Mouse (Mus musculus) heart, adult 2 months (tissue): ENCODE results near the gene Runx2.

Experiments
- EP300 ChIP-seq: fragments of 200-500 bp; IDR thresholded peaks from 2 replicates; pipeline ENCODE4 v1.6.1; 2011; ENCODE audit warnings: low read depth, low read length, control low read depth; ENCODE audit not compliant: insufficient read depth
- POLR2A ChIP-seq: fragments of 200-500 bp; IDR thresholded peaks from 2 replicates; pipeline ENCODE4 v1.6.1; 2011; ENCODE audit warnings: mild to moderate bottlenecking, low read depth, low read length, control low read depth; ENCODE audit not compliant: insufficient read depth

- TF ChIP-seq POLR2A = no peak
- no peak for TF ChIP-seq EP300
These were observed 191.3 kb downstream of the Runx2 start for GRCm38 (mm10) chr17:44623271-44623670.
